Mouse (Mus musculus) olfactory bulb, adult 2 months (tissue): ENCODE data around the gene Myo9b. TPM values are rescaled to one million over a fixed set of nuclear protein-coding genes. Genes with fewer than 3 reads are reported as not detected.
"Not testable (repeated sequence)": the region's sequence is repeated elsewhere in the genome, so short reads cannot be mapped to it uniquely, and the experiment has no call there.

Source experiments
- H3K27ac ChIP-seq: fragments of 200-500 bp; 2 replicates; pipeline ENCODE4 v1.5.1; 2012; ENCODE audit warnings: low read depth, low read length; ENCODE audit not compliant: insufficient read depth
- H3K4me1 ChIP-seq: fragments of 200-500 bp; 2 replicates; pipeline ENCODE4 v1.6.1; 2012; ENCODE audit warnings: low read length; ENCODE audit not compliant: control insufficient read depth, insufficient read depth
- H3K4me3 ChIP-seq: fragments of 200-500 bp; 2 replicates; pipeline ENCODE4 v1.5.1; 2012; ENCODE audit warnings: mild to moderate bottlenecking, low read depth, low read length, moderate library complexity; ENCODE audit not compliant: insufficient read depth
- CTCF ChIP-seq: fragments of 200-500 bp; IDR thresholded peaks from 2 replicates; pipeline ENCODE4 v1.5.1; 2012; ENCODE audit warnings: low read depth, mild to moderate bottlenecking, low read length, moderate library complexity; ENCODE audit not compliant: insufficient read depth
- POLR2A ChIP-seq: fragments of 200-500 bp; IDR thresholded peaks from 2 replicates; pipeline ENCODE4 v1.6.1; 2012; ENCODE audit warnings: mild to moderate bottlenecking, low read depth, low read length, moderate library complexity; ENCODE audit not compliant: insufficient read depth
- WGBS: fragments of 180-500 bp; shearing (Covaris S2); methylation state at CpG from one replicate; pipeline ENCODE4 v1.1.7; 2018; 5-methylcytosine and 5-hydroxymethylcytosine counted together
- polyA plus RNA-seq: library from polyadenylated mRNA; stranded (reverse); fragments of >200 nt; gene quantifications from 2 replicates; pipeline ENCODE4 v1.2.4, GENCODE M21; 2012; ENCODE audit warnings: low replicate concordance; ENCODE audit not compliant: missing spikeins, insufficient read depth, insufficient read length

Myo9b gene
- 390 TPM in 1 of 2 replicates, not detected in the other for polyA plus RNA-seq

DNA sequence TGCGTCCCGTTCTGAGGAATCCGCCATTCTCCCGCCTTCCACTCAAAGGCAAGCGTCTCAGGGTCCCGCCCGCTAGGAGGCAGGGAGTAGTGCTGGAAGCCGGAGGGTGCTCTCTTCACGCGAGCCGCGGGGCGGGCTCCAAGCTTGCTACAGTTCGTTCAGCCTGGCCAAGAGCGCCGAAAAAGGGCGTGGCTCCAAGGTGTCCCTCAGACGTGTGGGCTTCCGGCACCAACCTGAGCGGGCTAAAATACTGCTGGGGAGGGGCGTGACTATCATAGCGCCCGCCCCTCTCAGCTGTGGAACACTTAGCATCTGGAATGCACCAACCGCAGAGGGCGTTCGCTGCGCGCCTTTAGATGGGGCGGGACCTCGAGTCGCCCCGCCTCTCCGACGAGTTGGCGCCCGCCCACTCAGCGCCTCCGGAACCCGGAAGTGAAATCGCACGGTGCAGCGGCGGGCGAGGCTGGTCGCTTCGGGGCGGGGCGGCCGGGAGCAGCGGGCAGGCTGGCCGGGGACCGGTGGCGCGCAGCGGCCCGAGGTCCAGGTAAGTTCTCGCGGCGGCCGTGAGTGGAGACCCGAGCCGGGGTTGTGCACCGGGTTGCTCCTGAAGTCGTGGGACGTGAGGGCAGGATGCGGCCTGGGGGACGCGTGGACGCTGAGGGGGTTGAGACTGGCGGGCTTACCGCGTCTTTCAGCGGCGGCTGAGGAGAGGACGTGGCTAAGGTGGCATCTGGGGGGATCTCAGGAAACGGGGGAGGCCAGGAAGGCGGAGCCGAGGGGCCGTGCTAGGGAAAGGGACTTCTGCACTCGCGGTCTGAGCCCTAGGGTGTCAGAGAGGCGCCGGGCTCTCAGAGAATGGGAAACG lies at the start of gene Myo9b, which contains the start of gene Haus8:
Gene Myo9b (plus strand): TSS at position 429 of the 865 bp plus-strand sequence.
Gene Haus8 (minus strand): TSS at position 649 of the 865 bp plus-strand sequence.
- TF ChIP-seq POLR2A (no peak), CTCF (no peak)
- WGBS = under 1% methylated on average over 84 of the region's 84 CpGs
- Histone ChIP-seq H3K4me3 (peak within 1 kb of the TSS; percentile 76), H3K4me1 (peaks cover 20% of the 10 kb centered on the region), H3K27ac (0 out of 2 replicates have a peak within 1 kb of the TSS, but pooled peaks have one; percentile 4)

DNA sequence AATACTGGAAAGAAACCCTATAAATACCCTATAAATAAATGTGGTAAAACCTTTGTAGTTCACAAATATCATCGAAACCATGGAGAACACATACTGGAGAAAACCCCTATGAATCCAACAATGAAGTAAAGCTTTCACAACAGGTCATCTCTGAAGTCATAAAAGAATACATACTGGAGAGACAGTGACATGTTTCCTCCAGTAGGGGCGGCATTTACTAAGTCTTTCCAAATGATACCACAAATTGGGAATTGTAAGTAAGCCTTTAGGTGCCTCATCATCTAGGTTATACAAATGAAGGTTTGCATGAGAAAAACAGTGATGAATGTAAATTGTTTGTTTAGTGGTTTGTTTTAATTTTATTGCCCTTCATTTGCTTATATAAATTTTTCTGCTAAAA lies 48.0 kb upstream of the Myo9b start:
- WGBS = 55% methylated on average over 2 of the region's 2 CpGs
- Histone ChIP-seq H3K4me3 (no peak overlapping the region), H3K27ac (no peak overlapping the region), H3K4me1 (no peaks in the 10 kb centered on the region)
- TF ChIP-seq POLR2A = no peak
- no peak for TF ChIP-seq CTCF

DNA sequence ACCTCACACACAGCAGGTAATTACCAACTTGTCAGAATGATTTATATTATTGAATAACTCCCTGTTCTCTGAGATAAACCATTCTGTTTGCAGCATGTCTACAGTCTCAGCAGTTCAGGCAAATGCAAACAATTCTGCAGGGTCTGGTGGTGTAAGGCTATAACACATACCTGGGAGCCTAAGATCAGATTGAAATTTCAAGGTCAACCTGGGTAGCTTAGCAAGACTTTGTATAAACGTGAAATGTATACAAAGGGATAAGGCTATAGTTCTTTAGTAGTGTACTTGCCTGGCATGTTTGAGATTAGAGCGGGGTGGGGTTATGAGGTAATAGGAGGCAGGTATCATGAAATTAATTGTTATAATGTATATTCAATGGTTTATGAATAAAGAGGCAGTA lies 29.8 kb upstream of the Myo9b start:
- WGBS = 88% methylated on average over 2 of the region's 2 CpGs
- Histone ChIP-seq H3K27ac (no peak overlapping the region), H3K4me3 (no peak overlapping the region), H3K4me1 (no peaks in the 10 kb centered on the region)
- TF ChIP-seq POLR2A (no peak), CTCF (no peak)

DNA sequence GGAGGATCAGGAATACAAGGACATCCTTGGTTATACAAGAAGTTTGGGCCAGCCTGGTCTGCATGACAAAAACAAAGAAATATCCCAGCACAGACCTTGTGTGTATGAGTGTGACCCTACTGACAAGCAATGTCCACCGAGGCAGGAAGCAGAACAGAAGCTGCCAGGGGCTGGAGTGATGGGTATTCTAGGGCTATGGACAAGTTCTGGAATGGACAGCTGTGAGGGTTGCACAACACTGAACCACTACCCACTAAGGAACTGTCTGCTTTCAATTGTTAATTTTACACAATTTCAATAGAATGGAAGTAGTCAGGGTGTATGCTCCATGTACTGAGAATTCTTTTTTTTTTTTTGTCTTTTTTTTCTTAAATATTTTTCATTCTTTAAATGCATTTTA lies 24.3 kb upstream of the Myo9b start:
- 93% methylated on average over 1 of the region's 1 CpGs for WGBS
- TF ChIP-seq POLR2A = no peak
- H3K27ac ChIP-seq = no peak overlapping the region
- H3K4me1 ChIP-seq = no peaks in the 10 kb centered on the region
- H3K4me3 ChIP-seq = no peak overlapping the region

- no peak overlapping the region for H3K4me3 ChIP-seq
- no peak for TF ChIP-seq POLR2A
- TF ChIP-seq CTCF = no peak
- H3K27ac ChIP-seq = no peak overlapping the region
- no peaks in the 10 kb centered on the region for H3K4me1 ChIP-seq
- 91% methylated on average over 3 of the region's 3 CpGs for WGBS
Measured at GRCm38 (mm10) chr8:71256545-71257232, 15.8 kb upstream of the Myo9b start.

GRCm38 (mm10) chr8:71261234-71261633 lies 11.3 kb upstream of the Myo9b start:
- Histone ChIP-seq H3K4me1 (no peaks in the 10 kb centered on the region), H3K27ac (no peak overlapping the region), H3K4me3 (no peak overlapping the region)
- TF ChIP-seq CTCF = no peak
- TF ChIP-seq POLR2A = no peak

- H3K27ac ChIP-seq = no peak overlapping the region
- WGBS = 100% methylated on average over 2 of the region's 2 CpGs
- TF ChIP-seq POLR2A (no peak), CTCF (no peak)
- no peak overlapping the region for H3K4me3 ChIP-seq
- peaks cover 5% of the 10 kb centered on the region; the same call in 1 of the 2 replicates for H3K4me1 ChIP-seq
Measured at GRCm38 (mm10) chr8:71267690-71268089, 4.8 kb upstream of the Myo9b start.

- H3K4me1 ChIP-seq, H3K4me3 ChIP-seq, H3K27ac ChIP-seq: not testable (repeated sequence)
- 97% methylated on average over 6 of the region's 6 CpGs for WGBS
Measured at GRCm38 (mm10) chr8:71268286-71268685, 4.2 kb upstream of the Myo9b start.

DNA sequence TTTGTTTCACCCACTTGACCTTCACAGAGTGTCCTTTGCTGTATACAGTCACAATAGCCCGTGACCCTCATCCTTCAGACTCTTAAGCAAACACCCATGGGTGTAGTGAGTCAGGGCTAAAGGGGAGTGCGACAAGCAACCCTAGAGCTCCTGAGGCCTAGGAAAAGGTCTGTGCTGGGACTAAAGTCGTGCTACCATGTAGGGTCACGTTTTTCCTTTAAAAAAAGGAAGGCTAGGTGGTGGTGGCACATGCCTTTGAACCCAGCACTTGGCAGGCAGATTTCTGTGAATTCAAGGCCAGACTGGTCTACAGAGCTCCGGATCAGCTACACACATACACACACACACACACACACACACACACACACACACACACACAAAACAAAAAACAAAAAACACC lies 884 bp upstream of the Myo9b start:
- peaks cover 20% of the 10 kb centered on the region for H3K4me1 ChIP-seq
- peak overlapping the region; percentile 76 for H3K4me3 ChIP-seq
- TF ChIP-seq CTCF (no peak), POLR2A (no peak)
- no peak overlapping the region for H3K27ac ChIP-seq
- WGBS = 25% methylated on average over 5 of the region's 5 CpGs
